Mouse (Mus musculus) hindbrain, embryonic 13.5 days (tissue): Measurements from ENCODE around the gene Ube2n. TPM values are rescaled to one million over a fixed set of nuclear protein-coding genes. Genes with fewer than 3 reads are reported as not detected.

Source experiments
- ATAC-seq: fragments of 200-750 bp; cut with Nextera tagmentation; 2 replicates; pipeline ENCODE4 v1.8.0; 2017; ENCODE audit warnings: moderate TSS enrichment; ENCODE audit not compliant: low FRiP score
- H3K27ac ChIP-seq: fragments of 300-500 bp; sonication (generic); 2 replicates; pipeline ENCODE4 v1.5.1; 2015; ENCODE audit warnings: inconsistent platforms, mild to moderate bottlenecking, moderate library complexity
- H3K27me3 ChIP-seq: fragments of 300-500 bp; sonication (generic); 2 replicates; pipeline ENCODE4 v1.6.1; 2015; ENCODE audit warnings: mild to moderate bottlenecking, inconsistent platforms
- H3K36me3 ChIP-seq: fragments of 300-500 bp; sonication (generic); 2 replicates; pipeline ENCODE4 v1.6.1; 2015; ENCODE audit warnings: mild to moderate bottlenecking, inconsistent platforms
- H3K4me1 ChIP-seq: fragments of 300-500 bp; sonication (generic); replicated peaks from 2 replicates; pipeline ENCODE4 v1.6.1; 2015; ENCODE audit warnings: inconsistent platforms
- H3K4me2 ChIP-seq: fragments of 300-500 bp; sonication (generic); 2 replicates; pipeline ENCODE4 v1.6.1; 2015; ENCODE audit warnings: inconsistent platforms, mild to moderate bottlenecking, moderate library complexity
- H3K4me3 ChIP-seq: fragments of 300-500 bp; sonication (generic); 2 replicates; pipeline ENCODE4 v1.5.1; 2015; ENCODE audit warnings: mild to moderate bottlenecking, inconsistent platforms
- H3K9ac ChIP-seq: fragments of 300-500 bp; sonication (generic); 2 replicates; pipeline ENCODE4 v1.6.1; 2015; ENCODE audit warnings: mild to moderate bottlenecking, inconsistent platforms
- H3K9me3 ChIP-seq: fragments of 300-500 bp; sonication (generic); 2 replicates; pipeline ENCODE4 v1.6.1; 2016; ENCODE audit warnings: inconsistent platforms
- WGBS: fragments of 180-500 bp; shearing (Covaris S2); methylation state at CpG from one replicate; pipeline ENCODE4 v1.1.7; 2015; 5-methylcytosine and 5-hydroxymethylcytosine counted together
- polyA plus RNA-seq: library from polyadenylated mRNA; unstranded; fragments of >200 nt; fragmentation: Nextera tagmentation; extraction: Ambion mirVana; gene quantifications from 2 replicates; pipeline ENCODE4 v1.2.1, GENCODE M21; 2015

Gene Ube2n
- polyA plus RNA-seq, 1 experiment from 2014 or later, result 411 TPM

DNA sequence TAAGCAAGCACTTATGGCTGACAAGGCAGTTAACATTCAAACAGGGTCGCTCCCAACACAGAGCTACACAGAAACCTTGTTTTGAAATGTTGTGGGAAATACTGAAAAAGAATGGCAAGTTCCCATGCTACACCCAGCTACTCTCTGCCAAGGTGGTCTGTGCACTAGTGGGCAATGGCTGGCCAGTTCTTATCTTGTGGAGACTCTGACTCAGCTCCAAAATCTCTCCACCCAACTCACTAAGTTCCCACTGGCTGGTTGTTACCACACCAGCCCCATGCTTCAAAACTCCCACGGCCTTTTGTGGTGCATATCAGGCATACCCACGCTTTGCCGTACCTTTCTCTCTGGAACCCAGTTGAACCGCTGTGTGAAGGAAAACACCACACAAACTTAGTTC, 18.0 kb downstream of the Ube2n start:
- Histone ChIP-seq H3K4me1 (peaks cover 20% of the 10 kb centered on the region), H3K36me3 (no peaks in the 10 kb centered on the region)
- WGBS, result 92% methylated on average over 5 of the region's 5 CpGs

DNA sequence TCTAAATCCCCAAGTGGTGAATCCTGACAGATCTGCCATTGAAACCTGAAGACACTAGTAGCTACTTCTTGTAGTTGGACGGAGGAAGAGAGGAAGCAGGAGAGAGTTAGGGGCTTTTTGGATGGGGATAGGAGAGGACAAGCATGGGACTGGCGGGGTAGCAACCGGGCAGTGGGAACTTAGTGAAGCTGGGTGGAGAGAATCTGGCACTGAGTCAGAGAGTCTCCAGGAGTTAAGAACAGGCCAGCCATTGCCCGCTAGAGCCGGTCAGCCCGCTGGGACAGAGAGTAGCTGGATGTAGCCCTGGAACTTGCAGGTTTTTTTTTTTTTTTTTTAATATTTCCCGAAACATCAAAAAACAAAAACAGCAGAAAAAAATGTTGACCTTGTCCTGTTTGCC, 18.4 kb downstream of the Ube2n start:
- no peaks in the 10 kb centered on the region for H3K36me3 ChIP-seq
- H3K27ac ChIP-seq, result no peak overlapping the region
- no peak overlapping the region for H3K4me2 ChIP-seq
- peaks cover 19% of the 10 kb centered on the region for H3K4me1 ChIP-seq
- H3K9me3 ChIP-seq, result no peaks in the 10 kb centered on the region
- no peak overlapping the region for H3K4me3 ChIP-seq
- no peak overlapping the region for H3K9ac ChIP-seq
- 92% methylated on average over 7 of the region's 7 CpGs for WGBS
- no peaks in the 10 kb centered on the region for H3K27me3 ChIP-seq
- no peak for ATAC-seq

More for the DNA sequence above, 18.0 kb downstream of the Ube2n start:
- no peak overlapping the region for H3K9ac ChIP-seq
- no peaks in the 10 kb centered on the region for H3K9me3 ChIP-seq
- H3K27me3 ChIP-seq, result no peaks in the 10 kb centered on the region
- H3K4me2 ChIP-seq, result no peak overlapping the region
- H3K4me3 ChIP-seq, result no peak overlapping the region
- ATAC-seq, result no peak
- H3K27ac ChIP-seq, result no peak overlapping the region

DNA sequence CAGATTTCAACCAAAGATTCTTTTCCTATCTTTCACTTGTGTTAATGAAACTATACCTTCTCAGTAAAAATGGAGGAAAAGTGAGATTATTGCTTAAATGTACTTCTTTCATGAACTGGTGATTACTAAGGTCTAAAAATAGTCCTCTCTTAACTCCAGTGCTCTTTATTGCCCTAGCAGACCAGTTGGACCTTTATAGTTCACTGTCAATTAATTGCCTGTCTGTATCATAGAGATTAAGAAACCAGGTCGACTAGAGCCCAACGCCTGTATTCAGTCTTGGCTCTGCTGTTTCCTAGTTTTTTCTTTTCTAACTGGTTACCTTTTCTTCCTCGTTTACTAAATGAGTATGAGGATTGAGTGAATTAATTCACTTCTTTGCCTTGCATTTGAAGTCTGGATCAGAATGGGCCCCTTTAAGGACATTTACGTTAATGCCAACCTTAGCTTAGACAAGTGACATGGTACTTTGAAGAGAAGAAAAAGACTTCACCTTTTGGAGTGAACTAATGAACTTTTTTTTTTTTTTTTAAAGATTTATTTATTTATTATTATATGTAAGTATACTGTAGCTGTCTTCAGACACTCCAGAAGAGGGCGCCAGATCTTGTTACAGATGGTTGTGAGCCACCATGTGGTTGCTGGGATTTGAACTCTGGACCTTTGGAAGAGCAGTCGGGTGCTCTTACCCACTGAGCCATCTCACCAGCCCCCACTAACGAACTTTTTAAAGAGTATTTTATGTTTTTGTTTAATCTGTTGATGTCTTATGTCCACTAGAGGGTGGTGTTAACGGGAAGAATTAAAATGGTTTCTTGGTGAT, 20.7 kb downstream of the Ube2n start:
- Histone ChIP-seq H3K4me2 (no peak overlapping the region), H3K27ac (no peak overlapping the region), H3K9ac (no peak overlapping the region), H3K9me3 (no peaks in the 10 kb centered on the region), H3K27me3 (no peaks in the 10 kb centered on the region), H3K4me3 (no peak overlapping the region), H3K4me1 (peaks cover 7% of the 10 kb centered on the region), H3K36me3 (no peaks in the 10 kb centered on the region)
- no peak for ATAC-seq
- WGBS, result 94% methylated on average over 8 of the region's 8 CpGs

DNA sequence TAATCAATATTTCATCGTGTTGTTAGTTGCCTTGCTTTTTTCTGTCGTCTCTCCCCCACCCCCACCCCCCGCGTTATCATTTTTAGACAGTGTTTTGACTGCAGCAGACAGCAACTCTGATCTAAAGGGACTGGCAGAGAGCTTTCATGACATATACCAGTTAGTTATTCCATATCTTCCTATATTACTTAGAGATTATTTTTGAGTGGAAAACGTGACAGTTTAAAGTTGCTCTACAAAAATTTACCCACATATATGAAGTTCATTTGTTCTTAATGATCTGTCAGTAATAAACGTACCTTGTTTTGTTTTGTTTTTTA, 21.2 kb downstream of the Ube2n start:
- 83% methylated on average over 6 of the region's 6 CpGs for WGBS

DNA sequence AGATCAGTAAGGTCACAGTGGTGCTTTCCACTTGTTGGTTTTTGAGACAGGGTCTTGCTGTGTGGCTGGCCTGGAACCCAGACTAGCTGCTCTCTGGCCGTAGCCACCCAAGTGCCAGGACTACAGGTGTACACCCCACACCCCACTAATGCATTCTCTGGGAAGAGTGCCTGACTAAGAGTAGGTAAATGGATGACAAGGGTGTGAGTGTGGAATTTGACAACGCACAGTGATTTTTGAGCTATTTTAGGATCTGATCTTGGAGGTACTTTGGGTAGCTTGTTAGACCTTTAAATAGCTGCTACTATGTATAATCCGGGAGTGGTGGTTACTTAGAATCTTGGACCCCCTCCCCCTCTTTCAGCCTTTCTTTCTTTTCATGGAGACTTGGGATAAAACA, 24.3 kb downstream of the Ube2n start:
- Histone ChIP-seq H3K4me1 (no peaks in the 10 kb centered on the region), H3K4me2 (no peak overlapping the region), H3K9ac (no peak overlapping the region), H3K9me3 (no peaks in the 10 kb centered on the region), H3K27me3 (no peaks in the 10 kb centered on the region), H3K4me3 (no peak overlapping the region), H3K27ac (no peak overlapping the region), H3K36me3 (peaks cover 7% of the 10 kb centered on the region; the same call in 1 of the 2 replicates)
- 98% methylated on average over 3 of the region's 3 CpGs for WGBS
- ATAC-seq, result no peak

More for the DNA sequence above, 21.2 kb downstream of the Ube2n start:
- ATAC-seq, result no peak
- no peaks in the 10 kb centered on the region for H3K9me3 ChIP-seq
- H3K9ac ChIP-seq, result no peak overlapping the region
- H3K27me3 ChIP-seq, result no peaks in the 10 kb centered on the region
- H3K4me2 ChIP-seq, result no peak overlapping the region
- H3K4me3 ChIP-seq, result no peak overlapping the region
- no peaks in the 10 kb centered on the region for H3K36me3 ChIP-seq
- H3K4me1 ChIP-seq, result peaks cover 2% of the 10 kb centered on the region; the same call in 1 of the 2 replicates
- H3K27ac ChIP-seq, result no peak overlapping the region

DNA sequence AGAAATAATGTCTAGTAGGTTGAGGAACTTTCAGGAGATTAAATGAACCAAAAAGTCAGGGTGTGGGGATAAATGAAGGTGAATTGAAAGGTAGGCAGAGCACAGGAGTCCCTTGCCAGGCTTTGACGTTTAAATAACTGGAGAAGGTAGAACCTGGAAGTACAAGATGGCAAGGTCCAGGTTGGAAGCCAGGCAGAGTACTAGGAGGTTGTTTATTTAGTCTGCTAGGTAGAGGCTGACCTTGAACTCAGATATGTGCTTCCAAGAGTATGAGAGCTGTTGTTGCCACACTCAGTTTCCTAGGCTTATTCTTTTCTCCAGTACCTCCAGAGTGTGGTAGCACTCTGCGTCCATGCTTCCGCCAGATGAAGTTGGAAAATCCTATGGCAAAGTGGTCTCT, 24.9 kb downstream of the Ube2n start:
- Histone ChIP-seq H3K4me2 (no peak overlapping the region), H3K9ac (no peak overlapping the region), H3K9me3 (no peaks in the 10 kb centered on the region), H3K4me3 (no peak overlapping the region), H3K4me1 (no peaks in the 10 kb centered on the region; the same call in 1 of the 2 replicates), H3K36me3 (peaks cover 7% of the 10 kb centered on the region; the same call in 1 of the 2 replicates), H3K27ac (no peak overlapping the region), H3K27me3 (no peaks in the 10 kb centered on the region)
- WGBS, result 94% methylated on average over 3 of the region's 3 CpGs
- ATAC-seq, result no peak

DNA sequence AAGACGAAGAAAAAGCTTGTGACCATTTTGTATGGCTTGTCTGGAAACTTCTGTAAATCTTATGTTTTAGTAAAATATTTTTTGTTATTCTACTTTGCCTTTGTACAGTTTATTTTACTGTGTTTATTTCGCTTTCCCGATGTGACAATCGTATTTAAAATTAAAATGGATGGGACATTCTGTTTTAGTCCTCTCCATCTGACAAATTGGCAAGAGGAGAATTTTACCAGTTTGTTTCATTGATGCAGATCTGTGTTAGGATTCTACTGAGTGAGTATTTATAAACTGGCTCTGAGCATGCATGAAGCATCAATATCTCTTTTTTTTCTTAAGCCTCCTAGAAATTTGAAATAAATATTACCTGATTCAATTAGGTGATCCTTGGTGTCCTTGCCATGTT, 28.0 kb downstream of the Ube2n start:
- Histone ChIP-seq H3K27ac (no peak overlapping the region), H3K27me3 (no peaks in the 10 kb centered on the region), H3K4me1 (no peaks in the 10 kb centered on the region; the same call in 1 of the 2 replicates), H3K9me3 (no peaks in the 10 kb centered on the region), H3K4me2 (no peak overlapping the region), H3K36me3 (peaks cover 24% of the 10 kb centered on the region), H3K4me3 (no peak overlapping the region), H3K9ac (no peak overlapping the region)
- WGBS, result 97% methylated on average over 4 of the region's 4 CpGs
- no peak for ATAC-seq

DNA sequence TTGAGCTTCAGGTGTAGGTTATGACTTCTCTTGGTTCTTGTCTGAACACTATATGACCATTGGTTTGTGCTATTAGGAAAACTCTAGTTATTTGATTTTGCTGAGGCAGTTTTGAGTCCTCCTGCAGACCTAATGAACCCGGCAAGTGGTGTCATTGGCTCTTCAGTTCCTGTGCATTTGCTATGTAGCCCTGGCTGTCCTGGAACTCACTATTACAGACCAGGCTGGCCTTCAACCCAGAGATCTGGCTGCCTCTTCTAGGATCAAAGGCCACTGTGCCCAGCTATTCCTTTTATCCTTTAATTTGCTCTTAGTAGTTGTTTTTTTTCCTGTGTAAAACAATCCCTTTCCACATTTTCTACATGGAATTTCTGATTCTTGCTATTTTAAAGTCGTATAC, 28.4 kb downstream of the Ube2n start:
- H3K36me3 ChIP-seq, result peaks cover 29% of the 10 kb centered on the region
- no peaks in the 10 kb centered on the region for H3K9me3 ChIP-seq
- 85% methylated on average over 2 of the region's 2 CpGs for WGBS
- no peak overlapping the region for H3K9ac ChIP-seq
- no peaks in the 10 kb centered on the region; the same call in 1 of the 2 replicates for H3K4me1 ChIP-seq
- no peak overlapping the region for H3K4me3 ChIP-seq
- no peak overlapping the region for H3K27ac ChIP-seq
- no peak overlapping the region for H3K4me2 ChIP-seq
- ATAC-seq, result no peak
- H3K27me3 ChIP-seq, result no peaks in the 10 kb centered on the region

DNA sequence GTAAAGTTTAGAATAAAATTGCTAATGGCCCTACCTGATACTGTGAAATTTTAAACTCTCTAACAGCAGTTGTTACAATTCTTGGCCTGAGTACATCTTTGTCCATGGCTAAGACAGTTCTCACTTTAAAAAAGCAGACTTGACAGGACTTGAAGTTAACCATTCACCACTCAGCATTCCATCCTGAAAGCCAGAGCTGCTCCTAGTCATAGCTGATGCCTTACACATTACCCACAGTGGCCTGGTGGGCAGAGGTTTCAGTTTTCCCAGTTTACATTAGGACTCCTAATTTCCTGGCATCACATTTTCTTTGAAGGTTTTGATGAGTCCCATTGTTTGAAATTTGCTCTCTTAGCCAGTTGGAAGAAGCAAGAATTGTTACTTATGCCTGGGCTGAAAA, 29.1 kb downstream of the Ube2n start:
- Histone ChIP-seq H3K9me3 (no peaks in the 10 kb centered on the region), H3K27me3 (no peaks in the 10 kb centered on the region), H3K9ac (no peak overlapping the region), H3K4me3 (no peak overlapping the region), H3K36me3 (peaks cover 32% of the 10 kb centered on the region), H3K4me2 (no peak overlapping the region), H3K4me1 (no peaks in the 10 kb centered on the region; the same call in 1 of the 2 replicates), H3K27ac (no peak overlapping the region)
- no peak for ATAC-seq

DNA sequence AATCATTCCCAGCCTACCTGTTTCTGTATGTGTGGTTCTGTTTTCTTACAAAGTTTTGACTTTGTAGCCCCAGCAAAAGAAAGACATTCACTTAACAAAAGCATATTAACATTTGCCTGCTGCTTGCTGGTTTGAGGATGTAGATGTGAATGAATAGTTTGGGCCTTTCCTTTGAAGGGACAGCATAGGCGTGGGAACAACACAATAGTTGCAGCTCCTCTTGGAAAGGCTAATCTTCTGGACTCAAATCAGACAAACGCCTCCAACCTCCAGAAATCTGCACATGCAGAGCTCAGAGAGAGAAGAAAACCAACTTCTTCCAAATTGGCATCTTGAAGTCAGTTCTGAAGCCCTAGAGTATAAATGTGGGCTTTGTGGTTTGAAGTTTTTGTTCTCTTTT, 29.7 kb downstream of the Ube2n start:
- ATAC-seq, result no peak
- Histone ChIP-seq H3K36me3 (peaks cover 38% of the 10 kb centered on the region), H3K27me3 (no peaks in the 10 kb centered on the region), H3K27ac (no peak overlapping the region), H3K4me1 (no peaks in the 10 kb centered on the region; the same call in 1 of the 2 replicates), H3K9me3 (no peaks in the 10 kb centered on the region), H3K4me2 (no peak overlapping the region), H3K9ac (no peak overlapping the region), H3K4me3 (no peak overlapping the region)
- 77% methylated on average over 2 of the region's 2 CpGs for WGBS

DNA sequence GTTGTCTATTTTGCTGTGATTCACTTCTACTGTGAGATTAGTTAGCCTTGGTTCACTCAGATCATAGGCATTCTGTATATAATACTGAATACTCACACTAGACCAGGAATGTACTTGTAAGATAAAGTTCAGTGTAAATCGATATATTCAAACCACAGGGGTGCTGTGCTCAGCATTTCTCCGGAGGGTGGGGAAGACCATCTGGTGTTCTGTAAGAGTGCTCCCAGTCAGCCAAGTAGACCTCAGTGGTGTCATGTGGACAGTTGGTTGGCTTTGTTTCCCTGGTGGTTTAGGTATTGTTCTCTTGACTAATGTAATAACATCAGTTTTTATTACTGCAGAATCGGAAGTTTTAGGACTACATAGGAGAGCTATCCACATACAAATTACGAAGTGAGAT, 30.1 kb downstream of the Ube2n start:
- ATAC-seq, result no peak
- no peak overlapping the region for H3K9ac ChIP-seq
- no peaks in the 10 kb centered on the region for H3K9me3 ChIP-seq
- no peak overlapping the region for H3K4me3 ChIP-seq
- H3K36me3 ChIP-seq, result peaks cover 42% of the 10 kb centered on the region
- H3K4me2 ChIP-seq, result no peak overlapping the region
- 65% methylated on average over 4 of the region's 4 CpGs for WGBS
- H3K4me1 ChIP-seq, result no peaks in the 10 kb centered on the region; the same call in 1 of the 2 replicates
- no peaks in the 10 kb centered on the region for H3K27me3 ChIP-seq
- no peak overlapping the region for H3K27ac ChIP-seq

DNA sequence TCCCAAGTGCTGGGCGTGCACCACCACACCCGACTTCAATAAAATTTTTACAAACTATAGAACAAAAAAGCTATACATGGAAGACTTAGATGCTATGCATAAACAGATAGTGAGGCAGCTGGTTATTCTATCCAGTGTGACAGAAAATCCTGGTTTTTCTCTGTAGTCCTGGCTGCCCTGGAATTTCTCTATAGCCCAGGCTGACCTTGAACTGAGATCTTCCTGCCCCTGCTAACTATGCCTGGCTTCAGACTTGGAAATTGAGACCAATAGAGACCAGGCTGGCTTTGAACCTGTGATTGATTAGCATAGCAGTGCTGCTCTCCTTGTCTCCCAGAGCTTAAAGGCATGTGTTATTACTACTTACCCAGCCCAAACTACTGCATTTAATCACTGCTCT, 31.2 kb downstream of the Ube2n start:
- ATAC-seq, result no peak
- Histone ChIP-seq H3K27ac (no peak overlapping the region), H3K9ac (no peak overlapping the region), H3K4me3 (no peak overlapping the region), H3K27me3 (no peaks in the 10 kb centered on the region), H3K4me2 (no peak overlapping the region), H3K9me3 (no peaks in the 10 kb centered on the region), H3K36me3 (peaks cover 44% of the 10 kb centered on the region), H3K4me1 (no peaks in the 10 kb centered on the region; the same call in 1 of the 2 replicates)
- WGBS, result 96% methylated on average over 2 of the region's 2 CpGs

DNA sequence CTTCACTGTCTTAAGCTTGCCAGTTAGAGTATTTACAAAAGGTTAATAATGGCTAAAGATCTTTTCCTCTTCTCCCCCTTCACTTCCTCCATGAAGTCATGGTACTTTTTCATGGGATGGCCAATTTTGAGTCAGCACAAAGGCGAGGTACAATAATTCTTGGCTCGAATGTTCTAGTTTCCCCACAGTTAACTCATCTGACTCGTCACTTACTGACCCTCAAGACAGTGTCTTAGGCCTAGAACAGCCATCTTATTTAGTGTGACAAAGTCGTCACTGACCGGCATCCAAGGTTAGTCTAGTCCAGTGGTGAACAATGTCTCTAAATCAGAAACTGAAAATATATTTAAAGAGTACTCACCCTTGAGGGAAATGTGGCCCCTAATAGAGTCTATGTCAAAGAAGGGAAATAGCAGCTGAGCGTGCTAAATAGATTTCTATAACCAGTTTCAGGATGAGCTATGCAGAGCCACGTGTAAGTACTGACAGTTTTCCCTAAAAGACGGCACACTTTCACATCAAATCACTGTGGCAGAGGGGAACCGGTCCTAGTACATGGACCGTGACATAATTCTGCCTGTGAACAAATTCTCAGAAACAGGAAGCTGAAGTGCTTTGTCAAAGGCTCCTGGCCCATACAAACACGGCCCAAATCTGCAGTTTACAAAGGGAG, 33.3 kb downstream of the Ube2n start:
- Histone ChIP-seq H3K4me1 (peaks cover 8% of the 10 kb centered on the region; the same call in 1 of the 2 replicates), H3K4me2 (no peak overlapping the region), H3K36me3 (peaks cover 42% of the 10 kb centered on the region), H3K9ac (no peak overlapping the region), H3K27me3 (no peaks in the 10 kb centered on the region), H3K4me3 (no peak overlapping the region), H3K9me3 (no peaks in the 10 kb centered on the region), H3K27ac (no peak overlapping the region)
- no peak for ATAC-seq
- WGBS, result 81% methylated on average over 11 of the region's 11 CpGs
